Mouse (Mus musculus): Measurements from ENCODE around the gene Mink1. TPM values are rescaled to one million over a fixed set of nuclear protein-coding genes. Genes with fewer than 3 reads are reported as not detected.
"Not testable (repeated sequence)": the region's sequence is repeated elsewhere in the genome, so short reads cannot be mapped to it uniquely, and the experiment has no call there.

Gene Mink1
- polyA plus RNA-seq, 1 experiment from 2014 or later: 12.1 TPM

DNA sequence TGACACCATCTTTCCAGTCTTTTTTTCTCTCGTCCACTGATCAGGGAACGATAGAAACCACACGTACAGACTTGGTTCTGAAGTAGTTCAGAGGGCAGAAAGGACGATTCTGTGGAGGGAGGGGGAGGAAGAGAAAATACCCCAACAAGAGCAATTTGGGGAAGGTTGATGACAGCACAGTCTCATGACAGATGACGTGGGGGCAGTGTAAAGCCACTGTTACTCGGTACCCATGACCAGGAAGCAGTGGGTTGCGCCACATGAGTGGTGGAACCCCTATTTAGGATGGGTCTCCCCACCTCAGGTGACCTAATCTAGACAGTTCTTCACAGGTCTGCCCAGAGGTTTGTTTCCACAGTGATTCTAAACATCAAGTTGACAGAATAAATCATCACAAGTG is 34.1 kb upstream of the Mink1 start:
- no peak for ATAC-seq (replicated peaks; ENCODE audit: low FRiP score, low read depth)
- no peak for DNase-seq (ENCODE audit: low spot score)
- Histone ChIP-seq H3K4me2 (ENCODE audit: low read length) (no peak overlapping the region), H3K9ac (ENCODE audit: low read depth, low read length) (no peak overlapping the region), H3K27ac (no peak overlapping the region), H3K36me3 (ENCODE audit: insufficient read depth, low read length) (peaks cover 23% of the 10 kb centered on the region), H3K4me1 (replicated peaks; ENCODE audit: insufficient read depth, low read length) (peaks cover 5% of the 10 kb centered on the region; the same call in 1 of the 2 replicates), H3K4me3 (replicated peaks; ENCODE audit: low read depth, low read length) (no peak overlapping the region), H3K9me3 (replicated peaks; ENCODE audit: low read length) (no peaks in the 10 kb centered on the region), H3K27me3 (ENCODE audit: insufficient read depth, low read length) (no peaks in the 10 kb centered on the region)
- 82% methylated on average over 7 of the region's 7 CpGs for WGBS
- TF ChIP-seq CTCF (IDR thresholded peaks at IDR 0.05; ENCODE audit: low read depth): no peak

DNA sequence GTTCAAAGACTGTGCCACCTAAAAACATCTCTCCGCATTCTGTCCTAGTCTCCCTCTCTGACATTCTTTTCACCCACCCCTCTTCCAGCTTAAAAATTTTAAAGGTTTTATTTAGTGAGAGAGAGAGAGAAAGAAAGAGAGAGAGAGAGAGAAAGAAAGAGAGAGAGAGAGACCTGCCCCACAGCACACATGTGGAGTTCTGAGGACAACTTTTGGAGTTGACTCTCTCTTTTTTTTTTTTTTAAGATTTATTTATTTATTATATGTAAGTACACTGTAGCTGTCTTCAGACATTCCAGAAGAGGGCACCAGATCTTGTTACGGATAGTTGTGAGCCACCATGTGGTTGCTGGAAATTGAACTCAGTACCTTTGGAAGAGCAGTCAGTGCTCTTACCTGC is 31.6 kb upstream of the Mink1 start:
- not testable (repeated sequence) for H3K9ac ChIP-seq (ENCODE audit: low read depth, low read length); ATAC-seq (replicated peaks; ENCODE audit: low FRiP score, low read depth); H3K27ac ChIP-seq; H3K9me3 ChIP-seq (replicated peaks; ENCODE audit: low read length); H3K4me3 ChIP-seq (replicated peaks; ENCODE audit: low read depth, low read length); H3K4me2 ChIP-seq (ENCODE audit: low read length); H3K27me3 ChIP-seq (ENCODE audit: insufficient read depth, low read length); H3K4me1 ChIP-seq (replicated peaks; ENCODE audit: insufficient read depth, low read length); DNase-seq (ENCODE audit: low spot score)
- TF ChIP-seq CTCF (IDR thresholded peaks at IDR 0.05; ENCODE audit: low read depth): peak; percentile 25; the same call in 1 of the 2 replicates
- H3K36me3 ChIP-seq (ENCODE audit: insufficient read depth, low read length): peaks cover 23% of the 10 kb centered on the region
- 83% methylated on average over 2 of the region's 2 CpGs for WGBS

DNA sequence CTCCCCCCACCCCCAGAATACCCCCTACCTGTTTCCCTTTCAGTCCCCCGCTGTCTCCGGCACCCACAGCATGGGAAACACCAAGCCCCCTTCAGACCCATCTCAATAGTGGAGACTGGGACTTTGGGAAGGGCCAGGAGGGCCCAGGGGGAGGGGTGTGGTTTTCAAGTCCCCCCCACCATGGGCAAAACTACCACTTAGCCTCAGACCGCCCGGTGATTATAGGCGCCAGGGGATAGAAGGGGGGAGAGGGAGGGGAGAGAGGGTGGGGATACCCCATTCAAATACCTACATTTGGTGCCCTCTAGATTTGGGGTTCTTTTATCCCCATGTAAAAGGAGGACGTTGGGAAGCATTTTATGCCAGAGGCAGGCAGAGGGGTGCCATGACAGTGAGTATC is 29.8 kb upstream of the Mink1 start, which contains the start of gene Gm40193:
Gm40193 (minus strand) TSS at position 101 of the 400 bp plus-strand sequence.
- no peak for TF ChIP-seq CTCF (IDR thresholded peaks at IDR 0.05; ENCODE audit: low read depth)
- ATAC-seq (replicated peaks; ENCODE audit: low FRiP score, low read depth): no peak
- Histone ChIP-seq H3K36me3 (ENCODE audit: insufficient read depth, low read length) (peaks cover 8% of the 10 kb centered on the region), H3K9me3 (replicated peaks; ENCODE audit: low read length) (no peaks in the 10 kb centered on the region), H3K4me2 (ENCODE audit: low read length) (no peak within 1 kb of the TSS), H3K4me1 (replicated peaks; ENCODE audit: insufficient read depth, low read length) (no peaks in the 10 kb centered on the region), H3K27ac (no peak within 1 kb of the TSS), H3K4me3 (replicated peaks; ENCODE audit: low read depth, low read length) (no peak within 1 kb of the TSS), H3K9ac (ENCODE audit: low read depth, low read length) (no peak within 1 kb of the TSS), H3K27me3 (ENCODE audit: insufficient read depth, low read length) (no peaks in the 10 kb centered on the region)
- no peak for DNase-seq (ENCODE audit: low spot score)
- WGBS: 85% methylated on average over 6 of the region's 6 CpGs

DNA sequence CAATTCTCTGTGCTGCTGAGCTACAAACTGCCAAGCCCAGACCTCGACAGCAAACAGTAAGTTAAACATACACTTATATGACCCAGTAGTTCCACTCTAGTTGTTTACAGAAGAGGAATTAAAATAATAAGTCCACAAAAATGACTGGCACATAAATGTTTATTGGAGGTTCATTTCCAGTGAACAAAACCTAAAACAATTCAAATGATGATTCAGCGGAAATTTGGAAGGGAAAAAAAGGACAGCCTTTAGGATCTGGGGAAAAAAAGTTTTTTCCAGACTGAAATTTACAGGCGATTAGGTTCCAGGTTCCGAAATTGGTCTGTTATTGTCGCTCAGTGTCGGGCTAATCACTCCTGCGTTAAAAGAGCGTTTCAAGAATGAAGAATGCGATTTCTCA is 23.3 kb upstream of the Mink1 start:
- Histone ChIP-seq H3K9ac (ENCODE audit: low read depth, low read length) (peak overlapping the region; percentile 78; the same call in 1 of the 2 replicates), H3K27me3 (ENCODE audit: insufficient read depth, low read length) (no peaks in the 10 kb centered on the region), H3K4me1 (replicated peaks; ENCODE audit: insufficient read depth, low read length) (0 out of 2 replicates have a peak, but pooled peaks cover 4% of the 10 kb centered on the region), H3K36me3 (ENCODE audit: insufficient read depth, low read length) (0 out of 2 replicates have a peak, but pooled peaks cover 4% of the 10 kb centered on the region), H3K9me3 (replicated peaks; ENCODE audit: low read length) (no peaks in the 10 kb centered on the region), H3K27ac (no peak overlapping the region), H3K4me2 (ENCODE audit: low read length) (peak overlapping the region; percentile 82), H3K4me3 (replicated peaks; ENCODE audit: low read depth, low read length) (peak overlapping the region; percentile 67)
- TF ChIP-seq CTCF (IDR thresholded peaks at IDR 0.05; ENCODE audit: low read depth): no peak
- DNase-seq (ENCODE audit: low spot score): no peak
- 12% methylated on average over 9 of the region's 9 CpGs for WGBS
- no peak for ATAC-seq (replicated peaks; ENCODE audit: low FRiP score, low read depth)

DNA sequence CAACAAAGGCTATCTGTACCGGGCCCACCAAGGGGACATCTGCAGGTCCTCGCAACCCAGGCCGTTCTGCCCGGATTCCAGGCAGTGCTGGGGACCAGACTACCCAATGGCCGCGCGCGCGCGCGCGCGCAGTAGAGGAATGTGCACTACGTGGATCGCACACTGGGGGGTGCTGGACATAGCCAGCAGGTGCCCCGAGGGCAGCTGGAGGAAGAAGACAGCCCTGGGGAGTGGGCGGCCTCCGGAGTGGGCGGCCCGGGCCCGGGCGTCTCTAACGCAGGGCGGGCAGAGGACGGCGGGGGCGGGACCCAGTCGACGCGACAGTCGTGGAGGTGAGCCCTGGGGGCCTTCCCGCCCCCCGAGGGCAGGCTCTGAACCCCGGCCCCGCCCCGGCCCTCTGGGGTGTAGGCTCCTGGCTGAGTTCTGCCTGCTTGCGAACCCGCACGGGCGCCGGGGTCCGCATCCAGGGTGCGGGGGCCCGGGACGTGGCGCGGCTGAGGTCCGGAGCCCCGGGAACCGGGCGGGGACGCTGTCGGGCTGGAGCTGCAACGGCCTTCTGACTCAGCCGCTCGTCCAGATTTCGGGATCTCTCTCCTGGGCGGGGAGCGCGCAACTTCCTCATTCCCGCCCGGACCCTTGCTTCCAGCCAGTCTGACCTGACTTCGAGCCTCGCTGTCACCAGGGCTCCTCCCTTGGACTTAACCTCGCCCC is 22.6 kb upstream of the Mink1 start, which contains the start of gene Pld2:
Pld2 (plus strand) TSS at position 188 of the 711 bp plus-strand sequence.
- Histone ChIP-seq H3K27me3 (ENCODE audit: insufficient read depth, low read length) (no peaks in the 10 kb centered on the region), H3K9me3 (replicated peaks; ENCODE audit: low read length) (no peaks in the 10 kb centered on the region), H3K4me3 (replicated peaks; ENCODE audit: low read depth, low read length) (peak within 1 kb of the TSS; percentile 67), H3K4me1 (replicated peaks; ENCODE audit: insufficient read depth, low read length) (0 out of 2 replicates have a peak, but pooled peaks cover 4% of the 10 kb centered on the region), H3K27ac (0 out of 2 replicates have a peak within 1 kb of the TSS, but pooled peaks have one; percentile 71), H3K9ac (ENCODE audit: low read depth, low read length) (peak within 1 kb of the TSS; percentile 78), H3K36me3 (ENCODE audit: insufficient read depth, low read length) (0 out of 2 replicates have a peak, but pooled peaks cover 4% of the 10 kb centered on the region), H3K4me2 (ENCODE audit: low read length) (peak within 1 kb of the TSS; percentile 82)
- WGBS: under 1% methylated on average over 65 of the region's 65 CpGs
- ATAC-seq (replicated peaks; ENCODE audit: low FRiP score, low read depth): peak; percentile 93
- TF ChIP-seq CTCF (IDR thresholded peaks at IDR 0.05; ENCODE audit: low read depth): peak; percentile 75
- peak; percentile 92 for DNase-seq (ENCODE audit: low spot score)

DNA sequence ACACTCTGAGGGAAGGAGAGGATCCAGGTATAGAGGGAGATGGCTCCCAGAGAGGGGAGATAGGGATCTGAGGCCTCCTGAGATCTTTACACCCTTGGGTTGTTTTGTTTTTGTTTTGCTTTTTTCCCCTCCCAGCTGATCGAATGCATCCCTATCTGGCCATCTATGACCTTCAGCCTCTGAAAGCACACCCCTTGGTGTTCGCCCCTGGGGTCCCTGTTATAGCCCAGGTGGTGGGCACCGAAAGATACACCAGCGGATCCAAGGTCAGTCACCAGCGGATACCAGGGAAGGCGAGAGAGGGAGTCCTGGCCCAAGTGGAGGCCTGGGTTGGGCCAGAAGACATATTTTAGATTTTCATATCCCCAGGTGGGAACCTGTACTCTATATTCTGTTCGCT is 21.8 kb upstream of the Mink1 start:
- Histone ChIP-seq H3K27me3 (ENCODE audit: insufficient read depth, low read length) (no peaks in the 10 kb centered on the region), H3K9ac (ENCODE audit: low read depth, low read length) (peak overlapping the region; percentile 78; the same call in 1 of the 2 replicates), H3K4me2 (ENCODE audit: low read length) (peak overlapping the region; percentile 82), H3K4me3 (replicated peaks; ENCODE audit: low read depth, low read length) (peak overlapping the region; percentile 67), H3K27ac (no peak overlapping the region), H3K9me3 (replicated peaks; ENCODE audit: low read length) (no peaks in the 10 kb centered on the region), H3K36me3 (ENCODE audit: insufficient read depth, low read length) (0 out of 2 replicates have a peak, but pooled peaks cover 4% of the 10 kb centered on the region), H3K4me1 (replicated peaks; ENCODE audit: insufficient read depth, low read length) (0 out of 2 replicates have a peak, but pooled peaks cover 4% of the 10 kb centered on the region)
- no peak for ATAC-seq (replicated peaks; ENCODE audit: low FRiP score, low read depth)
- no peak for DNase-seq (ENCODE audit: low spot score)
- TF ChIP-seq CTCF (IDR thresholded peaks at IDR 0.05; ENCODE audit: low read depth): no peak
- WGBS: 87% methylated on average over 7 of the region's 7 CpGs

Data from kidney, postnatal 0 days (tissue).